Mouse (Mus musculus): ENCODE measurements around the gene Ivns1abp.

DNA sequence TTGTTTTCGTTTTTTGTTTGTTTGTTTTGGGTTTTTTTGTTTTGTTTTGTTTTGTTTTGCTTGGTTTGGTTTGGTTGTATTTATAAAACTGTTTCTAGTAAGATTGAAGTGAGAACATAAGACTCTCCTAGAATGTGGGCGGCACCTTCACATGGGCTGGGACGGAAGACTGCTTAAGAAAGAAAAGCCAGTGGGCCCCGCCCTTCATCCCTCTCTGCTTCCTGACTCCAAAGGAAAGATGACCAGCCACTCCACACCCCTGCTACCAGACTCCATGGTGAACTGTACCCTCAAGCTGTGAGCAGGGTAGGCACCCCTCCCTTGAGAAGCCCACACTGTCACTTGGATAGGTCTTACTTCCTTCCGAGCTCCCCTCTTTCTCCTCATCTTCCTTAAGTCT lies 33.8 kb upstream of the Ivns1abp start:
- TF ChIP-seq POLR2A (IDR thresholded peaks at IDR 0.05; ENCODE audit: insufficient read depth, low read length), result no peak
- no peak for TF ChIP-seq CTCF (IDR thresholded peaks at IDR 0.05; ENCODE audit: low read depth, low read length)
- no peak for TF ChIP-seq EP300 (IDR thresholded peaks at IDR 0.05; ENCODE audit: insufficient read depth, low read depth, low read length)
